Mouse (Mus musculus) cortical plate, adult 2 months (tissue): ENCODE data around the gene Irf3. TPM values are rescaled to one million over a fixed set of nuclear protein-coding genes. Genes with fewer than 3 reads are reported as not detected.
A peak's percentile ranks its signal among the peaks of the same experiment; 100 is the strongest.

Source experiments
- H3K27ac ChIP-seq: fragments of 200-500 bp; 2 replicates; pipeline ENCODE4 v1.5.1; 2012; ENCODE audit warnings: low read length, control low read depth, inconsistent platforms; ENCODE audit not compliant: insufficient read depth
- H3K4me1 ChIP-seq: fragments of 200-500 bp; 2 replicates; pipeline ENCODE4 v1.6.1; 2011; ENCODE audit warnings: low read length; ENCODE audit not compliant: control insufficient read depth, insufficient read depth
- H3K4me3 ChIP-seq: fragments of 200-500 bp; 2 replicates; pipeline ENCODE4 v1.5.1; 2011; ENCODE audit warnings: mild to moderate bottlenecking, low read length, control low read depth; ENCODE audit not compliant: insufficient read depth
- CTCF ChIP-seq: fragments of 200-500 bp; IDR thresholded peaks from 2 replicates; pipeline ENCODE4 v1.5.1; 2011; ENCODE audit warnings: mild to moderate bottlenecking, control low read depth, low read length; ENCODE audit not compliant: insufficient read depth; ENCODE audit errors: extremely low read depth
- POLR2A ChIP-seq: fragments of 200-500 bp; IDR thresholded peaks from 2 replicates; pipeline ENCODE4 v1.6.1; 2011; ENCODE audit warnings: mild to moderate bottlenecking, low read length, control low read depth; ENCODE audit not compliant: insufficient read depth; ENCODE audit errors: extremely low read depth
- polyA plus RNA-seq: library from polyadenylated mRNA; depleted of rRNA; stranded (reverse); fragments of >200 nt; gene quantifications from 2 replicates; pipeline ENCODE4 v1.2.3, GENCODE M21; 2012

Gene Irf3
- polyA plus RNA-seq, 1 experiment = 87.4 TPM

DNA sequence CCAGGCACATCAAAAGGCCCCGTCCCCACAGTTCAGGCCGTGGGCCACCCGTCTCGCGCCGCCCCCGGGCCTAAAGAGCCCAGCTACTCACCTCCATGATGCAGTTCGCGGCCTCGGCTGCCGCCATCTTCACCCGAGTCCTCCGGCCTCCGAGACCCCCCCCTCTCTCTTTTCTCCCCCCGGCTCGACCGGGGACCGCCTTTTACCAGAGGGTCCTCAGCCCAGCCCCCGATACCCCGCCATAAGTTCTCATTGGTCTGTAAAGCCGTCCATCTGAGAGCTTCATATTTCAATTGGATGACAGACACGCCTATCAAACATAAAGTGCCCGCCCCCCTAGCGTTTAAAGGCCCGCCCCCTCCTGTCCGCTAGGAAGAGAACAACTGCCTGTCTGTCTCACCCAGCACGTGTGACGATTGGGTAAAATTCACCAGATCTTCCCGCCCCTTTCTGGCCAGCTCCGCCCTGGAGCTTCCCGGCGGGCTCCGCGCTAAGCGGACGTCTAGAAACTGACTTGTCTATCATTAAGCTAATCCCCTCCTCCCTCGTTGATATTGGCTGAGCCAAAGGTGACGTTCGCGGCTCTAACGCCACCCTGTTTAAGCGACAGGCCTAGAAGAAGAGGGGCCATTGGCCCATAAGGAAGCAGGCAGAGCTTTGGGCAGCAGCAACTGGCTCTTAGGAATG, 11.1 kb upstream of the Irf3 start, which contains the start of gene Prmt1:
Gene Prmt1, minus strand, starts transcription at position 377 of the 687 bp plus-strand sequence.
- no peak for TF ChIP-seq CTCF
- peak; percentile 66; the same call in 1 of the 2 replicates for TF ChIP-seq POLR2A

DNA sequence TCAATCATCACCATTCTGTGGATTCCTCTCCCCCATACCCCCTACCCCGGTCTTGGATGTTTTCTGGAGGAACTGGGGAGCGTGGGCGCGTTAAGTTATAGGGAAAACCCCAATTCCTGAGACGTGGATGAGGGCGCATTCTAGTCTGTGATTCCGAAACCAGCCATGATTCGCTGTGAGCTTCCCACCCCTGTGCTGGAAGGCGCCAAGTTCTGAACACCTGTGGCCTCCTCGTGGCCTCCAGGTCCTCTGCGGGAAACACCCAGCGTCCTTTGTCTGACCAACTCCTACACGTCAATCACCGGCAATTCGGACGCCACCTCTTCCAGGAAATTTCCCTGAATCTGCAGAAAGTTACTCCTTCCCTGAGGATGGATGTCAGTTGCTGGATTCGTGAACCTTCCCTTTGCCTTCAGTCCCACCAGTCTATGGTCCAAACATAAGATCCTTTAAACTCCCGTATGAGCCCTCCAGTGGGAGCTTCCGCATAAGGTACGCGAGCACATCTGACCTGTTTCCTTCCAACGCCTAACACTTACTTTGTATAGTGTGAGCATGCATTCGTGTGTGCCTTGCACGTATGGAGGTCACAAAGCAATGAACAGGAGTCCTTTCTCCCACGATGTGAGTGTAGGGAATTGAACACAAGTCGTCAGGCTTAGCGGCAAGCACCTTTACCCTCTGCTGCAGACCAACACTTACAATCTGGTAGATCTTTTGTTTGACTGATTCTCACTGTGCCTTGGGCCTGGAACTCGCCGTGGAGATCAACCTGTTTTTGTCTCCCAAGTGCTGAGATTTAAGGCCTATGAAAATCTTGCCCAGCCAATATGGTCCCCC, 10.3 kb upstream of the Irf3 start:
- peak overlapping the region; percentile 58 for H3K4me3 ChIP-seq
- TF ChIP-seq POLR2A = no peak; the same call in 1 of the 2 replicates
- no peak for TF ChIP-seq CTCF
- H3K27ac ChIP-seq = peak overlapping the region; percentile 17
- H3K4me1 ChIP-seq = peaks cover 2% of the 10 kb centered on the region; the same call in 1 of the 2 replicates

More for the DNA sequence above, 11.1 kb upstream of the Irf3 start, which contains the start of gene Prmt1:
- peak within 1 kb of the TSS; percentile 88 for H3K4me3 ChIP-seq
- peaks cover 2% of the 10 kb centered on the region; the same call in 1 of the 2 replicates for H3K4me1 ChIP-seq
- peak within 1 kb of the TSS; percentile 68 for H3K27ac ChIP-seq

DNA sequence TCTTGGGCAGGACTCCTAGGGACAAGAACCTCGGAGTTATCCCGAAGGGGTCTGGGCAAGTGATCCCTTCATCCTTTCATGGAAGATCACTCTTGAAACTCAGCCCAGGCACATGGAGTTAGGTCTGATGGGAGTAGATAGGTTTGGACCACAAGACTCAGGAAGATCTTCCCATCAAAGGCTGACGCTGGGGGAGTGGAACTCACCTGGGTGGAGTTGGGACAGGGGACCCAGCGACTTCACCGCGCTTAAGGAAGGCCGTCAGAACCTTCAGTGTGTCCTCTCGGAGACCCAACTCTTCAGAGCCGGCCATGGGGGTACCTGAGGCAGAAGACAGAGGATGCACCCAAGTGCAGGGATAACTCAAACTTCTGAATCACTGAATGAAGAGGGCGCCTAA, 776 bp upstream of the Irf3 start:
- TF ChIP-seq POLR2A (no peak), CTCF (no peak)
- no peaks in the 10 kb centered on the region for H3K4me1 ChIP-seq
- no peak overlapping the region; the same call in 1 of the 2 replicates for H3K4me3 ChIP-seq
- no peak overlapping the region for H3K27ac ChIP-seq

DNA sequence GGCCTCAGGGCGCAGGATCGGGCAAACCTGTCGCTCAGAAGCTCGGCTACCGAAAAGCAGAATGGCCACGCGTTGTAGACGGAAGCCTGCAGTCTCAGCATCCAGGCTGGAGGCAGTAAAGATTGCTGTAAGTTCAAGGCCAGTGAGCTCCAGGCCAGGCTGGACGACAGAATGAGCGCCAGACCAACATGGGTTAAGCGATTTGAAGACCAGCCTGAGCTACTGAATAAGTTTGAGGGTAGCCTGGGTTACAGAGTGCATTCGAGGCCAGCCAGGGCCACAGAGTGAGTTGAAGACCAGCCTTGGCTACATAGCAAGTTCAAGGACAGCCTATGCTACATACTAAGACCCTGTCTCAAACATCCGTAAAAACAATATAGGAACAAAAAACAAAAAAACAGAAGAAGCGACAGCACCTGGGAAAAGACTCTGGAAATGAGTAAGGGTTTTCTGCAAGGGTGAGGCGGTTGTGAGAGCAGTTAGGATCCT, 536 bp downstream of the Irf3 start:
- H3K4me1 ChIP-seq = no peaks in the 10 kb centered on the region
- TF ChIP-seq POLR2A (no peak), CTCF (no peak)
- no peak overlapping the region for H3K27ac ChIP-seq
- peak overlapping the region; percentile 30 for H3K4me3 ChIP-seq

DNA sequence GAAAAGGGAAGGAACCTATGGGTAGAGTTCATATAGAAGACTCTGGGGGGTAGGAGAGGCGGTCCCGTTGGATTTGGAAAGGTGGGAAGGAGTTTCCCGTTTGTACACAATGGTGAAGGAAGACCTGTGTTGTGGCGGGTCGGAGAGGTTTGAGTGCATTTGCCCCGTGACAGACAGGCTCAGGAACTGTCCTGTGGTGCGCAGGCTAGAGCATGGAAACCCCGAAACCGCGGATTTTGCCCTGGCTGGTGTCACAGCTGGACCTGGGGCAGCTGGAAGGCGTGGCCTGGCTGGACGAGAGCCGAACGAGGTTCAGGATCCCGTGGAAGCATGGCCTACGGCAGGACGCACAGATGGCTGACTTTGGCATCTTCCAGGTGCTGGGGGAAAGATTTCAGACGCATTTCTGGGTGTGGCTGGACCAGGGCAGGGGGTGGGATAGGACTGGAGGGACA, 1.1 kb downstream of the Irf3 start, which contains the start of gene Bcl2l12:
Gene Bcl2l12, minus strand, starts transcription at position 212 of the 455 bp plus-strand sequence.
- H3K4me3 ChIP-seq = peak within 1 kb of the TSS; percentile 30
- TF ChIP-seq CTCF (no peak), POLR2A (no peak)
- H3K27ac ChIP-seq = no peak within 1 kb of the TSS
- H3K4me1 ChIP-seq = no peaks in the 10 kb centered on the region

DNA sequence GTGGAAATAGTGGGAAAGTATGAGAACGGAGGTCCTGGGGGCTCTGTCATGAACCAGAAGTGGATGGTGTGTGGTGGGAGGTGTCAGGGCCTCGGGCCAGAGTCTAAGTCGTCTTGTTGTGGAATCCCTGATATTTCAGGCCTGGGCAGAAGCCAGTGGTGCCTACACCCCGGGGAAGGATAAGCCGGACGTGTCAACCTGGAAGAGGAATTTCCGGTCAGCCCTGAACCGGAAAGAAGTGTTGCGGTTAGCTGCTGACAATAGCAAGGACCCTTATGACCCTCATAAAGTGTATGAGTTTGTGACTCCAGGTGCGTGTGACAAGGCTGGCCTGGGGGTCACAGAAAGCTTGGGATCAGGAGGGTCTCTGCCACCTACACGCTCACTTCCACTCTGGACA, 2.3 kb downstream of the Irf3 start:
- H3K4me1 ChIP-seq = no peaks in the 10 kb centered on the region
- no peak for TF ChIP-seq CTCF
- TF ChIP-seq POLR2A = no peak
- no peak overlapping the region for H3K27ac ChIP-seq
- H3K4me3 ChIP-seq = no peak overlapping the region

DNA sequence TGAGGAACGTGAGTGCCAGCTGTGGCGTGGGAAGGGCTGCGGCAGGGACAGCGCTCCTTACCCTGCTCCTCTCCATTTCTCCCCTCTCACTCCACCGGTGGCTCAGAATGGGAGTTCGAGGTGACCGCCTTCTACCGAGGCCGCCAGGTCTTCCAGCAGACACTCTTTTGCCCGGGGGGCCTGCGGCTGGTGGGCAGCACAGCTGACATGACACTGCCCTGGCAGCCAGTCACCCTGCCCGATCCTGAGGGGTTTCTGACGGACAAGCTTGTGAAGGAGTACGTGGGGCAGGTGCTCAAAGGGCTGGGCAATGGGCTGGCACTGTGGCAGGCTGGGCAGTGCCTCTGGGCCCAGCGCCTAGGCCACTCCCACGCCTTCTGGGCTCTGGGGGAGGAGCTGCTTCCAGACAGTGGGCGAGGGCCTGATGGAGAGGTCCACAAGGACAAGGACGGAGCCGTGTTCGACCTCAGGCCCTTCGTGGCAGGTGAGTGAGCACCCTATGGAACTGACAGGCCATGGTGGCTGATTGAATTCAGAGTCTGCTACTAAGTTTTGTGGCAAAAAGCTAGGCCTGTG, 3.2 kb downstream of the Irf3 start:
- no peak for TF ChIP-seq POLR2A
- no peak for TF ChIP-seq CTCF
- Histone ChIP-seq H3K4me3 (no peak overlapping the region), H3K4me1 (no peaks in the 10 kb centered on the region), H3K27ac (no peak overlapping the region)

DNA sequence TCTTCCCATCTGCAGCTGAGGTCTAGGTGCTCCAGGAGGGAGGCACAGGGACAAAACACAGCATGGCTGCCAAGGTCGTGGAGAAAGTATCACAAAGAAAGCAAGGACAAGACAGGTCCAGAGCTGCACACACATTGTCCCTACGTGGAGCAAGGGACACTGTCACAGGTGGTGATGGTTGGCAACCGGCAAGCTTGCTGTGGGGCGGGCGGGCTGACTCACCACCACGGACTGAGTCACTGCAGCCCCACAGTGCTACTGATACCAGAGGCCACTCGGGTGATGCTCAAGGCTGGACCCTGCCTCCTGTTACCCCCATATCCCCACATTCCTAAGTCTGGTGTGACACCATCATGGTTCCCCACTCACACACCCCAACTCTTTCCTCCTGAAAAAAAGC, 5.0 kb downstream of the Irf3 start:
- no peak overlapping the region for H3K27ac ChIP-seq
- H3K4me3 ChIP-seq = no peak overlapping the region
- TF ChIP-seq CTCF (no peak), POLR2A (no peak)
- H3K4me1 ChIP-seq = no peaks in the 10 kb centered on the region

DNA sequence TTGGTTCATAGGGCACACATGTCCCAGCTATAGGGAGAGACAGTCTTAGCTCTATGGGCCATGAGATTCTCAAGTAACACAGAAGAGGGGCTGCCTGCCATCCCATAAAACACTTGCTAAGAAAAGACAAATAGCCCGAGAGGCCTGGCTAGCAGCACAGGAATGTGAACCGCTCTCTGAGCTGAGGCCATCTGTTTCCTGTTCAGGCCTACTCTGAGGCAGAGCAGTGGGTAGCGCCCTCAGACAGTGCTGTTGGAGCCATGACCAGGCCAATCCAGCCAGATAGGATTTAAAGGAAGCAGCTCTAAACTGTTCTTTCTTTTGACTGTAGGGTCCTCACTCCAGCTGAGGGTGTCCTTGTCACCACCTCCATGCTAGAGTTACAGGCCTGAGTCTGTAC, 7.1 kb downstream of the Irf3 start:
- no peaks in the 10 kb centered on the region for H3K4me1 ChIP-seq
- no peak overlapping the region for H3K27ac ChIP-seq
- no peak overlapping the region for H3K4me3 ChIP-seq
- TF ChIP-seq CTCF (no peak), POLR2A (no peak)
